Mouse (Mus musculus) olfactory bulb, adult 2 months (tissue): Measurements from ENCODE around the gene Arhgap35.

Source experiments
- CTCF ChIP-seq: fragments of 200-500 bp; IDR thresholded peaks from 2 replicates; pipeline ENCODE4 v1.5.1; 2012; ENCODE audit warnings: low read depth, mild to moderate bottlenecking, low read length, moderate library complexity; ENCODE audit not compliant: insufficient read depth
- POLR2A ChIP-seq: fragments of 200-500 bp; IDR thresholded peaks from 2 replicates; pipeline ENCODE4 v1.6.1; 2012; ENCODE audit warnings: mild to moderate bottlenecking, low read depth, low read length, moderate library complexity; ENCODE audit not compliant: insufficient read depth

DNA sequence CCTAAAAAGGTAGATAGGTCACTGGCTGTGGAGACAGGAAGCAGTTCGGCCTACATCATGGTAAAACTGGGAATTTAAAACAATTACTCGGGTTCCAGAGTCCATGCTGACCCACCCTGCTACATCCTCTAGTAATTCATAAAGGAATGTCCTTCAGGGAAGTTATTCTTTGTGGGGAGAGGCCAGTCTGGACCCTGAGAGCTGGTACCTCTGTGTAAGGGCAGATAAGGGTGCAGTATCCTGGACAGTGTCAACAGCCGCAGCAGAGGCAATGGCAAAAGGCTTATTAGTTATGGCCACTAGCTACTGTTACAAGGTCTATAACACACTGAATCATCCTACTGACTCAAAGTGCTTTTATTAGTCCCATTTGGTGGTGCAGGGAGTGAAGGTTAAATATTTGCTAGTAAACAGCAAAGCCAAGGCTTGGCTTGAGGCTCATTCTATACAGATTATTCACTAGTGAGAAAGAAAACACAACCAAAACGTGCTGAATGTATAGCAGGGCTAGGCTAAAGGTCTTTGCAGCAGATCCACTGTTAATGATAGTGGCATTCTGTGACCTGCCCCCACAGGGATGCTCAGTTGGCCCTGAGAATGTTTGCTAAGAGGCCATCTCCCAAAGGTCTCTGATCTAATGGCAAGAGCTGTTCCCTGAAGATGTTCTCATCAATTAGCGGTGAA lies 77.4 kb downstream of the Arhgap35 start:
- TF ChIP-seq CTCF (no peak), POLR2A (no peak)
